8 mouse cellular contexts compared by ENCODE assay signal in genomic region chr12:83689087-83689432, GRCm38 (mm10). TPM values are rescaled to one million over a fixed set of nuclear protein-coding genes. Genes with fewer than 3 reads are reported as not detected.
A peak's percentile ranks its signal among the peaks of the same experiment; 100 is the strongest.
DNase-seq lines count a peak whose midpoint lies in the region; ATAC-seq lines count a peak whose summit lies in the region.

No protein-coding gene starts in this region.

- H3K27me3 ChIP-seq in heart, embryonic 15.5 days: no peaks in the 10 kb centered on the region

- 26% methylated on average over 6 of the region's 6 CpGs for WGBS in heart, embryonic 15.5 days

- intact Hi-C loops in heart, postnatal 10 days (cut with DNase I): no loop called here

- ATAC-seq in heart, embryonic 15.5 days (replicated peaks; ENCODE audit: insufficient number of reproducible peaks, insufficient read depth, low FRiP score, low read depth): no peak
- ATAC-seq in megakaryocyte progenitor cell, adult 5-6 weeks (replicated peaks; ENCODE audit: poor library complexity): peak; percentile 42

- H3K9me3 ChIP-seq in heart, embryonic 15.5 days (replicated peaks): no peaks in the 10 kb centered on the region

- peak overlapping the region; percentile 75 for H3K4me2 ChIP-seq in heart, embryonic 15.5 days

- peak overlapping the region; percentile 86 for H3K9ac ChIP-seq in heart, embryonic 15.5 days

- peak overlapping the region; percentile 84 for H3K4me3 ChIP-seq in heart, embryonic 15.5 days

- H3K27ac ChIP-seq in heart, embryonic 15.5 days: peak overlapping the region; percentile 90

- no peak for DNase-seq in heart, adult 8-10 months (ENCODE audit: low spot score)
- peak; percentile 23 for DNase-seq in T-cell, adult 2 months (ENCODE audit: low spot score)
- peak; percentile 9 to 15 for DNase-seq in heart, postnatal 10 days
- no peak for DNase-seq in layer of hippocampus, adult 18-20 months (ENCODE audit: low spot score in 2 of 2)
- no peak for DNase-seq in cerebellum, postnatal 25 days
- DNase-seq in ovary, postnatal 10 days (ENCODE audit: low spot score): no peak

- no peaks in the 10 kb centered on the region for H3K36me3 ChIP-seq in heart, embryonic 15.5 days

- H3K4me1 ChIP-seq in heart, embryonic 15.5 days (replicated peaks): peaks cover 16% of the 10 kb centered on the region

RNA-seq across cellular contexts. Expression of gene Psen1, which starts 1.1 kb away (rescaled TPM):
- polyA plus RNA-seq in heart, embryonic 15.5 days (2015; fragmentation: Nextera tagmentation; extraction: Ambion mirVana): 38.9 and 44.0 TPM in 2 replicates
- 10 to 100 TPM; 30.1 to 40.0 (median 34.9) TPM for total RNA-seq in heart, adult 8-10 months (2022)
- 10 to 100 TPM; 35.0 to 44.9 TPM for total RNA-seq in heart, postnatal 10 days (2021)
- 71.4 and 71.5 TPM in 2 replicates for total RNA-seq in megakaryocyte progenitor cell, adult 5-6 weeks (2015)
- total RNA-seq in megakaryocyte progenitor cell, adult 5-6 weeks (2017): 60.8 and 75.1 TPM in 2 replicates
- 10 to 100 TPM; 67.9 to 73.2 TPM for total RNA-seq in layer of hippocampus, adult 18-20 months (2021)

RNA-seq across cellular contexts. Expression of gene Rbm25, which starts 58.0 kb away (rescaled TPM):
- polyA plus RNA-seq in heart, embryonic 15.5 days (2015; fragmentation: Nextera tagmentation; extraction: Ambion mirVana): 156 and 157 TPM in 2 replicates
- total RNA-seq in heart, adult 8-10 months (2022): 10 to 100 TPM; 38.8 to 51.6 (median 44.8) TPM
- 10 to 100 TPM; 73.9 to 79.3 TPM for total RNA-seq in heart, postnatal 10 days (2021)
- total RNA-seq in megakaryocyte progenitor cell, adult 5-6 weeks (2015): 198 and 253 TPM in 2 replicates
- total RNA-seq in megakaryocyte progenitor cell, adult 5-6 weeks (2017): 166 and 257 TPM in 2 replicates
- 100 to 1,000 TPM in 1 of 2 experiments, 10 to 100 TPM in 1; 92.2 to 103 TPM for total RNA-seq in layer of hippocampus, adult 18-20 months (2021)

Comparison
In these comparisons a context has a peak if more than half of its experiments do, and no peak if none do; other contexts are left out.
1. DNase-seq: peak in T-cell, adult 2 months (single experiment) and heart, postnatal 10 days (2 of 2); none in heart, adult 8-10 months (single experiment), layer of hippocampus, adult 18-20 months (0 of 2), cerebellum, postnatal 25 days (0 of 2) and ovary, postnatal 10 days (single experiment).